Mouse (Mus musculus) heart, postnatal 36 days (tissue): ENCODE results near the gene Crtc2. TPM values are rescaled to one million over a fixed set of nuclear protein-coding genes. Genes with fewer than 3 reads are reported as not detected.
A peak's percentile ranks its signal among the peaks of the same experiment; 100 is the strongest.
"Not testable (repeated sequence)": the region's sequence is repeated elsewhere in the genome, so short reads cannot be mapped to it uniquely, and the experiment has no call there.

ENCODE experiments used
- DNase-seq, 2 experiments: peaks; one replicate each; pipeline ENCODE4 v3.0.0; 2021 to 2022
- intact Hi-C: fragments of 180-260 bp; cut with DNase I; formaldehyde crosslinking; loops from one replicate; pipeline ENCODE4 v1.15.1; 2025
- total RNA-seq, 2 experiments: library from RNA; stranded (reverse); gene quantifications; 2 replicates each; pipeline ENCODE4 v1.2.3; 2021

Gene Crtc2
- total RNA-seq, 2 experiments from 2014 or later, result 18.2 to 20.8 TPM

- intact Hi-C loops, result loop anchor here (1.0 to 5.0 kb wide), 4 partner anchors 27 to 202 kb away; partner anchors contain the start of gene Npr1
Measured at GRCm38 (mm10) chr3:90265034-90265931, 11.3 kb downstream of the Crtc2 start, which contains the start of gene Dennd4b. Gene Dennd4b (plus strand): TSS chr3:90265185.

GRCm38 (mm10) chr3:90265932-90266741 lies 12.2 kb downstream of the Crtc2 start:
- intact Hi-C loops, result loop anchor here (1.0 to 5.0 kb wide), 4 partner anchors 26 to 201 kb away; partner anchors contain the start of gene Npr1
- peak; percentile 31 to 56 for DNase-seq

More at GRCm38 (mm10) chr3:90265034-90265931, 11.3 kb downstream of the Crtc2 start, which contains the start of gene Dennd4b:
- peak; percentile 95 for DNase-seq

GRCm38 (mm10) chr3:90266901-90267775 lies 13.2 kb downstream of the Crtc2 start:
- intact Hi-C loops, result loop anchor here (5.0 kb wide), 1 partner anchor 200 kb away; the partner anchor contains the start of gene Npr1
- DNase-seq, result no peak

DNA sequence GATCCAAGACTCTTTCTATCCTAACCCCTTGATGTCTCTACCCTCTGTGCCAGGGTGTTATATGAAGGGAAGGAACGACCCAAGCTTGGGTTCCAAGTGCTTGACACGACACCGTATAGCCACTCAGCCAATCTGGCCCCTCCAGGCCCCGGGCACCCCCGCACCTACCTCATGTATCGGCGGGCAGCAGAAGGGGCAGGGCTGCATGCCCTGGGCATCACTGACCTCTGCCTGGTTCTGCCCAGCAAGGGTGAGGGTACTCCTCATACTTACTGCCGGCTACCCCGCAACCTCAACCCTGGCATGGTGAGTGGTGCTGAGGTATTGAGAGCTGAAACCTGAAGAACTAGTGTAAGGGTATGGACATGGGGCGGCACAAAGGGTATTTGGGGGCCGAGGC lies 14.2 kb downstream of the Crtc2 start:
- DNase-seq, result no peak
- intact Hi-C loops, result loop anchor here (5.0 kb wide), 1 partner anchor 199 kb away; the partner anchor contains the start of gene Npr1

DNA sequence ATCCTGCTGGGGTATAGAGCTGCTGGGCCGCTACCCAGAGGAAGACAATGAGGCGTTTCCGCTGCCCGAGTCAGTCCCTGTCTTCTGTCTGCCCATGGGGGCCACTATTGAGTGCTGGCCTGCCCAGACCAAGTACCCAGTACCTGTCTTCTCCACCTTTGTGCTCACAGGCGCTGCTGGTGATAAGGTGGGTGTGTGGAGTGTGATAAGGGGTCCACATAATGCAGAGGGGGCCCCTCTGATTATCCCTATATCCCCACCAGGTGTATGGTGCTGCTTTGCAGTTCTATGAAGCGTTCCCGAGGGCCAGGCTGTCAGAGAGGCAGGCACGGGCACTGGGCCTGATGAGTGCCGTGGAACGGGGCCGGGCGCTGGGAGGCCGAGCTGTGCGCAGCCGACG lies 15.0 kb downstream of the Crtc2 start:
- no peak for DNase-seq
- intact Hi-C loops, result loop anchor here (5.0 kb wide), 1 partner anchor 198 kb away; the partner anchor contains the start of gene Npr1

- DNase-seq, result no peak
- intact Hi-C loops, result no loop called here
Measured at GRCm38 (mm10) chr3:90270784-90271183, 16.8 kb downstream of the Crtc2 start.

- intact Hi-C loops, result no loop called here
- DNase-seq, result no peak
Measured at GRCm38 (mm10) chr3:90272170-90272569, 18.2 kb downstream of the Crtc2 start.

DNA sequence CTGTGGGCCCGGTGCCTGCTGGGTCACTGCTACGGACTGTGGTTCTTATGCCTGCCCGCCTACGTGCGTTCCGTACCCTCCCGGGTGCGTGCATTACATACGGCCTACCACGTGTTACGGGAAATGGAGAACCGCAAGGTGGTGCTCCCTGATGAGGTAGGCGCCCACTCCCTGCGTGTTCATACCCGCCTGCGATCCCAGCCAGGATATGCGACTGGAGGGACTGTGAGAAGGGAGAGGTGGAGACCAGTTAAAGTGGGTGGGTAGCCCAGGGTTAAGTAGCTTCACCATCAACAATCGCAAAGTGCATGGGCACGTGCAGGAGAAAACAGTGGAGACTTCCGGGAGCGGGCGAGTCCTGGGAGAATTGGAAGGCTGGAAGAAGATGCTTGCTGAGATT lies 19.9 kb downstream of the Crtc2 start:
- intact Hi-C loops, result no loop called here
- DNase-seq, result no peak

- DNase-seq, result no peak
- intact Hi-C loops, result no loop called here
Measured at GRCm38 (mm10) chr3:90275286-90275685, 21.3 kb downstream of the Crtc2 start.

DNA sequence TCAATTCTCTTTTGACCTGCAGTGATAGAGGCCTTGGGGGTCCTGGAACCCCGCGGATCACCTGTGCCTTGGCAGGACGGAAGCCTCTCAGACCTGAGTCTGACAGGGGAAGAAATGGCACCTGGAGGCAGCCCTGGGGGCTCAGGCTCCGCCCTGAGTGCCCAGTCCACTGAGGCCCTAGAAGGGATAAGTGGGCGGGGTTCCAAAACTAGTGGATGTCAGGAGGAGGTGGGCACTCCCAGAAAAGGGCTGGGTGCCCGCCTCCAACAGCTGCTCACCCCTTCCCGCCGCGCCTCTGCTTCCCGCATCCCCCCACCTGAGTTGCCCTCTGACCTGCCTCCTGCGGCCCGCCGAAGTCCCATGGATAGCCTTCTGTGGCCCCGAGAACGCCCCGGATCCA lies 22.9 kb downstream of the Crtc2 start:
- no peak for DNase-seq
- intact Hi-C loops, result no loop called here

DNA sequence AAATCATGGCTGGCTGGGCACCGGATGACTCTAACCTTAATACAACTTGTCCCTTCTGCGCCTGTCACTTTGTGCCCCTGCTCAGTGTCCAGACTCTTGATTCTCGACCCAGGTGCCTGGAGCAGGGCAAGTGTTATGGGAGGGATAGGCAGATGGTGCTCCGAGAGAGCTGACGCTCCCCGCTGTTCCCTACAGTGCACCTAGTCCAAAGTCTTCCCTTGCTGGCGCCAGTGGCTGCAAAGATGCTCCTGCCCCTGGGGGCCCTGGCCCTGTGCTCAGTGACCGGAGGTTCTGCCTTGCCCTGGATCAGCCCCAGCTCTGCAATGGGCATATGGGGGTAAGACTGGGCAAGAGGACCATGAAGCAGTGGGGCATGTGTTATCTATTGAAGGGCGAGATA lies 23.8 kb downstream of the Crtc2 start:
- no peak for DNase-seq
- intact Hi-C loops, result no loop called here

GRCm38 (mm10) chr3:90278211-90278610 lies 24.2 kb downstream of the Crtc2 start:
- intact Hi-C loops, result no loop called here
- no peak for DNase-seq

DNA sequence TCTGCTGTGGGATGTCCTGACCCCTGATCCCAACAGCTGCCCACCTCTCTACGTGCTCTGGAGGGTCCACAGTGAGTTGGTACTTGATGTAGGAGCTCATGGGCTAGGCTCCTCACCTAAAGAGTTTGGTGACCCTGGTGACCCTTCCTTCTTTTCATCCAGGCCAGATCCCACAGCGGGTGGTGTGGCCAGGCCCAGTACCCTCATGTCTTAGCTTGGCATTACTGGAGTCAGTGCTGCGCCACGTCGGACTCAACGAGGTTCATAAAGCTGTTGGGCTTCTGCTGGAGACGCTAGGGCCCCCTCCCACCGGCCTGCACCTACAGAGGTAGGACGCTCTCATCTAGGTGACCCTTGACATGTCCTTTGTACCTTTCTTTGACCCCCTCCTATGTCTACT lies 25.3 kb downstream of the Crtc2 start:
- no peak for DNase-seq
- intact Hi-C loops, result no loop called here

DNA sequence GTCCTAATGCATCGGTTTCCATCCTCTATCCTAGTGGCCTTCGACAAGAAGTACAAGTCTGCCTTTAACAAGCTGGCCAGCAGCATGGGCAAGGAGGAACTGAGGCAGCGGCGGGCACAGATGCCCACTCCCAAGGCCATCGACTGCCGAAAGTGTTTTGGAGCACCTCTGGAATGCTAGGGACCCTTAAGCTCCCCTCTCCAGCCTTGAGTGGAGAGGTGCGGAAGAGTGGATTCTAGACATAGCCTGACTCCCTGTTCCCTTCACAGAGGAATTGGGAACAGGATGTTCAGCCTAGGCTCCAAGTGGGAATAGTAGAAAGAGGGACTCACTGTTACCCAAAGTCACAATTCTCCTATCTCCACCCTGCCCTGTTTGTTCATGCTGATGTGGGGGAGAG lies 25.8 kb downstream of the Crtc2 start:
- no peak for DNase-seq
- intact Hi-C loops, result no loop called here

DNA sequence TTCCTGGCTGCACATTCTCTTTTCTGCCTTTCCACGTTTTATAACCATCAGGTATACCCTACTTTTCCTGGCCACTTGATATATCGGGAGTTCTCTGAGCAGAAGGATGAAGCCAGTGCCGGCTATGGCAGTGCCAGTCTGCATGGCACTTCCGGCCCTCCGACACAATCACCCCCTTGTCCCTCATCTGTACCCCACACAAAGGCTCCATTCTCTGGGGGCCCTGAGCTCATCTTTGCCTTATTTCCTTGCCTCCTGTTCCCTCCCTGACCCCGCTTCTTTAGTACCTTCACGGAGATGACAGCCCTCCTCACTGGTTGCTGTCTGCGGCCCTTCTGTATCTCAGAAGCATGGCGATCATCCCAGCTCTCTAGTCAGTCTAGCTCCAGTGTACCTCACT lies 26.7 kb downstream of the Crtc2 start:
- intact Hi-C loops, result no loop called here
- no peak for DNase-seq

DNA sequence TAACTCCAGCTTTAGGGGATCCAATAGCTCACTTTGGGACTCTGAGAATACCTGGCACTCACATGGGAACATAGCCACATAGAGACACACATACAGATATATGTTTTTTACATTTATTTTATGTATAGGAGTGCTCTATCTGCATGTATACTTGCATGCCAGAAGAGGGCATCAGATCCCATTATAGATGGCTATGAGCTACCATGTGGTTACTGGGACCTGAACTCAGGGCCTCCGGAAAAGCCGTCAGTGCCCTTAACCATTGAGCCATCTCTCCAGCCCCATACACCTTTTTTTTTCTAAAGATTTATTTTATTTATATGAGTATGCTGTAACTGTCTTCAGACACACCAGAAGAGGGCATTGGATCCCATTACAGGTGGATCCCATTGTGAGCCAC lies 30.2 kb downstream of the Crtc2 start:
- no peak for DNase-seq
- intact Hi-C loops, result no loop called here

- DNase-seq, intact Hi-C loops: not testable (repeated sequence)
Measured at GRCm38 (mm10) chr3:90289403-90289802, 35.4 kb downstream of the Crtc2 start.

GRCm38 (mm10) chr3:90290602-90291001 lies 36.6 kb downstream of the Crtc2 start:
- intact Hi-C loops, result loop anchor here (1.0 kb wide), 1 partner anchor 83 kb away; no protein-coding TSS in a partner anchor
- DNase-seq, result no peak

GRCm38 (mm10) chr3:90291982-90292344 lies 38.0 kb downstream of the Crtc2 start:
- intact Hi-C loops, result loop anchor here (1.0 kb wide), 1 partner anchor 27 kb away; the partner anchor contains the start of gene Dennd4b
- no peak for DNase-seq
